Mouse (Mus musculus) myocyte (in vitro differentiated cells): ENCODE data around the gene Grik5. TPM values are rescaled to one million over a fixed set of nuclear protein-coding genes. Genes with fewer than 3 reads are reported as not detected.

ENCODE experiments used
- H3K27me3 ChIP-seq: one replicate; pipeline ENCODE4 v1.6.1; 2011; ENCODE audit not compliant: control insufficient read depth, insufficient read depth, insufficient read length
- H3K36me3 ChIP-seq: one replicate; pipeline ENCODE4 v1.6.1; 2011; ENCODE audit not compliant: control insufficient read depth, insufficient read depth
- H3K4me2 ChIP-seq: one replicate; pipeline ENCODE4 v1.6.1; 2011; ENCODE audit warnings: low read depth, control low read depth
- H3K4me3 ChIP-seq: one replicate; pipeline ENCODE4 v1.5.1; 2011; ENCODE audit warnings: mild to moderate bottlenecking, control low read depth, moderate library complexity
- H3K79me2 ChIP-seq: one replicate; pipeline ENCODE4 v1.6.1; 2011; ENCODE audit not compliant: control insufficient read depth, insufficient read depth
- H3ac ChIP-seq: one replicate; pipeline ENCODE4 v1.6.1; 2011; ENCODE audit not compliant: control insufficient read depth, insufficient read length
- CEBPB ChIP-seq: IDR thresholded peaks from 2 replicates; pipeline ENCODE4 v1.6.1; 2011; ENCODE audit warnings: mild to moderate bottlenecking, moderate library complexity; ENCODE audit not compliant: poor library complexity, insufficient read depth, severe bottlenecking
- E2F4 ChIP-seq: IDR thresholded peaks from one replicate; pipeline ENCODE4 v1.6.1; 2011; ENCODE audit warnings: mild to moderate bottlenecking, control low read depth, moderate library complexity; ENCODE audit not compliant: insufficient read depth
- MAX ChIP-seq: IDR thresholded peaks from one replicate; pipeline ENCODE4 v1.6.1; 2011; ENCODE audit warnings: low read depth, mild to moderate bottlenecking, control low read depth
- MYOD1 ChIP-seq, 3 experiments: IDR thresholded peaks; one replicate each; pipeline ENCODE4 v1.6.1; 2011; ENCODE audit warnings: control low read depth in 2 of 3, low read depth in 2 of 3, mild to moderate bottlenecking in 2 of 3, moderate library complexity in 1 of 3; ENCODE audit not compliant: insufficient read length in 2 of 3, control insufficient read depth in 1 of 3
- MYOG ChIP-seq, 3 experiments: IDR thresholded peaks; one replicate each; pipeline ENCODE4 v1.6.1; 2011; ENCODE audit warnings: control low read depth in 2 of 3, low read depth in 2 of 3, mild to moderate bottlenecking in 2 of 3; ENCODE audit not compliant: insufficient read length in 2 of 3, control insufficient read depth in 1 of 3, insufficient read depth in 1 of 3
- POLR2A ChIP-seq: IDR thresholded peaks from one replicate; pipeline ENCODE4 v1.6.1; 2011; ENCODE audit warnings: low read depth, mild to moderate bottlenecking, control low read depth, moderate library complexity; ENCODE audit not compliant: insufficient read length
- POLR2AphosphoS2 ChIP-seq: IDR thresholded peaks from one replicate; pipeline ENCODE4 v1.6.1; 2011; ENCODE audit warnings: low read depth, control low read depth; ENCODE audit not compliant: insufficient read length
- REST ChIP-seq: IDR thresholded peaks from one replicate; pipeline ENCODE4 v1.6.1; 2011; ENCODE audit warnings: mild to moderate bottlenecking, control low read depth, moderate library complexity; ENCODE audit not compliant: insufficient read depth, insufficient read length
- SRF ChIP-seq: IDR thresholded peaks from one replicate; pipeline ENCODE4 v1.6.1; 2011; ENCODE audit warnings: low read depth; ENCODE audit not compliant: control insufficient read depth, insufficient read length
- TCF12 ChIP-seq: IDR thresholded peaks from one replicate; pipeline ENCODE4 v1.6.1; 2011; ENCODE audit warnings: mild to moderate bottlenecking, control low read depth; ENCODE audit not compliant: poor library complexity, insufficient read depth, severe bottlenecking
- TCF3 ChIP-seq: IDR thresholded peaks from one replicate; pipeline ENCODE4 v1.6.1; 2011; ENCODE audit warnings: low read depth, control low read depth; ENCODE audit not compliant: insufficient read length
- USF1 ChIP-seq: IDR thresholded peaks from one replicate; pipeline ENCODE4 v1.6.1; 2011; ENCODE audit warnings: low read depth, mild to moderate bottlenecking, control low read depth, moderate library complexity
- polyA plus RNA-seq: library from polyadenylated mRNA; unstranded; fragments of >200 nt; fragmentation: generic; extraction: Trizol; gene quantifications from one replicate; pipeline ENCODE4 v1.2.1, GENCODE M21; 2012; ENCODE audit warnings: missing spikeins

Gene Grik5
- polyA plus RNA-seq, 1 experiment = 14.7 TPM

DNA sequence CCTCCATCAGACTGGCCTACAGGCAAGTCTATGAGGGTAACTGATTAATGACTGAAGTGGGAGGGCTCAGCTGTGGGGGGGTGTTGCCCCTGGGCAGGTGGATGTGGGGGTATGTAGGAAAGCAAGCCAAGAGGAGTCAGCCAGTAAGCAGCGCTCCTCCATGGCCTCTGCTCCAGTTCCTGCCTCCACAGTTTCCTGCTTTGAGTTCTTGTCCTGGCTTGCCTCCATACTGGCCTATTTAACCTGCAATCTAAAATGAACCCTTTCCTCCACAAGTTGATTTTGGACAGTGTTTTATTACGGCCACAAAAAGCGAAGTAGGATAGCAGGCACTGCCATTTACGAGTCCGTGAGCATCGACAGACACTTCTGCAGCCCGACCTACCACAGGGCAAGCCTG is 4.8 kb downstream of the Grik5 start:
- Histone ChIP-seq H3K4me3 (no peak overlapping the region), H3K27me3 (no peaks in the 10 kb centered on the region), H3K4me2 (no peak overlapping the region), H3K79me2 (peaks cover 4% of the 10 kb centered on the region), H3ac (no peak overlapping the region), H3K36me3 (no peaks in the 10 kb centered on the region)
- TF ChIP-seq CEBPB (no peak), REST (no peak), SRF (no peak), MYOG (IDR thresholded peaks at IDR 0.05; ENCODE audit: control insufficient read depth in 1 of 3, insufficient read depth in 1 of 3, insufficient read length in 2 of 3, low read depth in 2 of 3) (no peak), TCF3 (no peak), MYOD1 (IDR thresholded peaks at IDR 0.05; ENCODE audit: control insufficient read depth in 1 of 3, insufficient read length in 2 of 3, low read depth in 2 of 3) (no peak)

GRCm38 (mm10) chr7:25063900-25064299 is 8.2 kb downstream of the Grik5 start:
- H3K36me3 ChIP-seq = no peaks in the 10 kb centered on the region
- no peaks in the 10 kb centered on the region for H3K79me2 ChIP-seq
- TF ChIP-seq MAX (no peak), TCF3 (no peak), MYOD1 (IDR thresholded peaks at IDR 0.05; ENCODE audit: control insufficient read depth in 1 of 3, insufficient read length in 2 of 3, low read depth in 2 of 3) (no peak), MYOG (IDR thresholded peaks at IDR 0.05; ENCODE audit: control insufficient read depth in 1 of 3, insufficient read depth in 1 of 3, insufficient read length in 2 of 3, low read depth in 2 of 3) (no peak), POLR2A (no peak), USF1 (no peak), CEBPB (no peak), TCF12 (no peak), POLR2AphosphoS2 (no peak), REST (no peak), SRF (no peak), E2F4 (no peak)
- no peak overlapping the region for H3ac ChIP-seq
- no peak overlapping the region for H3K4me3 ChIP-seq
- H3K4me2 ChIP-seq = no peak overlapping the region
- no peaks in the 10 kb centered on the region for H3K27me3 ChIP-seq

DNA sequence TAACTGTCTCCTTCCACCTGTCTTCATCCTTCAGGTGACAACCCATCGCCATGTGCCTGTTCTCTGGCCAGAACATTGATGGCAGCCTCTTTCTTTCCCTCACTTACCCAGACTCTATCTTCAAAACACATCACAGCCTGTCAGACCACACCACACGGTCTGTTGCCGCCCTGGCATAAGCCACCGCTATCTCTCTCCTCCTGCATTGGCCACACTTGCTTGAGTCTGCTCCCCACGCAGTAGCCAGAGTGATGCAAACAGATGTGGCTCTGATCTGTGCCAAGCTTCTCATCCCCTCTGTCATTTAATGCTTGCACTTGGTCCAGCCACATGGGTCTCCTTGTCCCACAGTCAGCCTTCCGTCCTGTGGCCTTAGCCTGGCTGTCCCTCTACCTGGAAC is 8.8 kb downstream of the Grik5 start:
- Histone ChIP-seq H3K4me3 (no peak overlapping the region), H3K27me3 (no peaks in the 10 kb centered on the region), H3K79me2 (no peaks in the 10 kb centered on the region), H3ac (no peak overlapping the region), H3K36me3 (no peaks in the 10 kb centered on the region), H3K4me2 (no peak overlapping the region)
- TF ChIP-seq MAX (no peak), TCF3 (no peak), POLR2A (no peak), MYOD1 (IDR thresholded peaks at IDR 0.05; ENCODE audit: control insufficient read depth in 1 of 3, insufficient read length in 2 of 3, low read depth in 2 of 3) (no peak), E2F4 (no peak), TCF12 (no peak), MYOG (IDR thresholded peaks at IDR 0.05; ENCODE audit: control insufficient read depth in 1 of 3, insufficient read depth in 1 of 3, insufficient read length in 2 of 3, low read depth in 2 of 3) (no peak), SRF (no peak), USF1 (no peak), REST (no peak), CEBPB (no peak), POLR2AphosphoS2 (no peak)

- Histone ChIP-seq H3K4me3 (no peak overlapping the region), H3ac (no peak overlapping the region), H3K79me2 (no peaks in the 10 kb centered on the region), H3K27me3 (no peaks in the 10 kb centered on the region), H3K36me3 (no peaks in the 10 kb centered on the region), H3K4me2 (no peak overlapping the region)
- no peak for TF ChIP-seq CEBPB
- no peak for TF ChIP-seq TCF12
- TF ChIP-seq POLR2AphosphoS2 = no peak
- TF ChIP-seq MYOD1 (IDR thresholded peaks at IDR 0.05; ENCODE audit: control insufficient read depth in 1 of 3, insufficient read length in 2 of 3, low read depth in 2 of 3) = no peak
- TF ChIP-seq TCF3 = no peak
Observed at GRCm38 (mm10) chr7:25058836-25059235, 13.3 kb downstream of the Grik5 start.

GRCm38 (mm10) chr7:25058394-25058793 is 13.8 kb downstream of the Grik5 start:
- no peaks in the 10 kb centered on the region for H3K27me3 ChIP-seq
- TF ChIP-seq CEBPB (no peak), MYOG (IDR thresholded peaks at IDR 0.05; ENCODE audit: control insufficient read depth in 1 of 3, insufficient read depth in 1 of 3, insufficient read length in 2 of 3, low read depth in 2 of 3) (no peak), REST (no peak), TCF3 (no peak), USF1 (no peak), E2F4 (no peak), POLR2A (no peak), MAX (no peak), TCF12 (no peak)
- no peaks in the 10 kb centered on the region for H3K36me3 ChIP-seq
- no peak overlapping the region for H3K4me3 ChIP-seq
- H3ac ChIP-seq = no peak overlapping the region
- no peaks in the 10 kb centered on the region for H3K79me2 ChIP-seq
- no peak overlapping the region for H3K4me2 ChIP-seq
